ENCODE assay signal across 32 mouse cellular contexts in the genomic region with DNA sequence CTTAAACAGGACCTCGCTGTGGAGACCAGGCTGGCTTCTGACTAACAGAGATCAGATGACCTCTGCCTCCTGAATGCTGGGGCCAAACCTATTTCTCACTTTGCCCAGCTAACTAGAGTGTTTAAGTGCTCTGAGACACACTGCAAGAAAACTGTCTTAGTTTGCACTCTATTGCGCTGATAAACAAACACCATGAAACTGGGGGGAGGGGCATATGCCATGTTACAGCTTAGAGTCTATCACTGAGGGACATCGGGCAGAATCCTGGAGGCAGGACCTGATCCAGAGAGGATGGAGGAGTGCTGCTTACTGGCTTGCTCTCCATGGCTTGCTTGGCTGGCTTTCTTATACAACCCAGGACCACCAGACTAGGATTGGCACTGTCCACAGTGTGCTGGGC. TPM values are rescaled to one million over a fixed set of nuclear protein-coding genes. Genes with fewer than 3 reads are reported as not detected.
"Had no signal": no experiment of that assay in that cellular context is flagged by ENCODE, and none has a peak within 500 bp of the region (broad histone marks: within the 10 kb centered on the region; RNA-seq: fewer than 3 reads in every experiment).

No protein-coding gene starts in this region.

- H3K4me3 ChIP-seq: limb, embryonic 10.5 days; limb, embryonic 12.5 days; limb, embryonic 13.5 days; limb, embryonic 15.5 days; liver, embryonic 12.5 days; liver, embryonic 13.5 days; liver, embryonic 15.5 days; lung, embryonic 15.5 days; midbrain, embryonic 10.5 days; midbrain, embryonic 12.5 days; midbrain, embryonic 15.5 days; myocyte; neural tube, embryonic 12.5 days had no signal

- H3K9me3 ChIP-seq: limb, embryonic 10.5 days; limb, embryonic 12.5 days; limb, embryonic 13.5 days; limb, embryonic 15.5 days; liver, embryonic 12.5 days; liver, embryonic 13.5 days; liver, embryonic 15.5 days; lung, embryonic 15.5 days; megakaryocyte, embryonic 14.5 days; midbrain, embryonic 10.5 days; midbrain, embryonic 12.5 days; midbrain, embryonic 15.5 days; neural tube, embryonic 12.5 days had no signal

- H3K36me3 ChIP-seq: limb, embryonic 10.5 days; limb, embryonic 12.5 days; limb, embryonic 13.5 days; limb, embryonic 15.5 days; liver, embryonic 12.5 days; liver, embryonic 13.5 days; liver, embryonic 15.5 days; lung, embryonic 15.5 days; midbrain, embryonic 10.5 days; midbrain, embryonic 12.5 days; midbrain, embryonic 15.5 days; neural tube, embryonic 12.5 days had no signal

- DNase-seq: left cerebral cortex, postnatal 4 days; liver; liver, embryonic 13.5 days; liver, postnatal 0 days; lung, adult 18-20 months; lung, adult 2 months; lung, embryonic 14.5 days; lung, postnatal 10 days; lung, postnatal 14 days; lung, postnatal 36 days; lung, postnatal 4 days; midbrain, embryonic 14.5 days had no signal

- H3K9ac ChIP-seq: limb, embryonic 12.5 days; limb, embryonic 13.5 days; limb, embryonic 15.5 days; liver, embryonic 12.5 days; liver, embryonic 13.5 days; liver, embryonic 14.5 days; liver, embryonic 15.5 days; liver, postnatal 0 days; lung, embryonic 14.5 days; lung, embryonic 15.5 days; midbrain, embryonic 12.5 days; midbrain, embryonic 15.5 days; neural tube, embryonic 12.5 days had no signal

- H3K4me2 ChIP-seq: limb, embryonic 12.5 days; limb, embryonic 13.5 days; limb, embryonic 15.5 days; liver, embryonic 11.5 days; liver, embryonic 12.5 days; liver, embryonic 13.5 days; liver, embryonic 15.5 days; lung, embryonic 14.5 days; lung, embryonic 15.5 days; midbrain, embryonic 12.5 days; midbrain, embryonic 15.5 days; neural tube, embryonic 12.5 days had no signal

- ATAC-seq: liver, embryonic 12.5 days; liver, postnatal 0 days; lung, postnatal 0 days; midbrain, embryonic 15.5 days; midbrain, embryonic 16.5 days had no signal

- H3K27ac ChIP-seq: limb, embryonic 10.5 days; limb, embryonic 12.5 days; limb, embryonic 13.5 days; limb, embryonic 15.5 days; liver, embryonic 12.5 days; liver, embryonic 13.5 days; liver, embryonic 14.5 days; liver, embryonic 15.5 days; lung, embryonic 15.5 days; macrophage; midbrain, embryonic 10.5 days; midbrain, embryonic 12.5 days; midbrain, embryonic 15.5 days; neural tube, embryonic 12.5 days had no signal

- H3K27me3 ChIP-seq: limb, embryonic 12.5 days; limb, embryonic 13.5 days; limb, embryonic 15.5 days; liver, embryonic 12.5 days; liver, embryonic 13.5 days; liver, embryonic 15.5 days; lung, embryonic 15.5 days; megakaryocyte, embryonic 14.5 days; midbrain, embryonic 12.5 days; midbrain, embryonic 15.5 days; neural tube, embryonic 12.5 days had no signal

- H3K4me1 ChIP-seq: liver, embryonic 12.5 days; liver, embryonic 13.5 days; liver, embryonic 15.5 days; midbrain, embryonic 12.5 days; midbrain, embryonic 15.5 days; neural tube, embryonic 12.5 days had no signal

RNA-seq across cellular contexts. Expression of gene Il12a, which starts 8.2 kb away (rescaled TPM):
- total RNA-seq: left cerebral cortex, postnatal 4 days; liver, adult 2 months; midbrain, postnatal 0 days had no signal
- polyA plus RNA-seq: limb, embryonic 12.5 days; liver, adult 2 months; midbrain, embryonic 10.5 days; midbrain, embryonic 12.5 days; midbrain, embryonic 14.5 days; midbrain, embryonic 15.5 days; midbrain, postnatal 0 days had no signal
